Mouse (Mus musculus) forebrain, postnatal 0 days (tissue): ENCODE data around the gene Fam189a1. TPM values are rescaled to one million over a fixed set of nuclear protein-coding genes. Genes with fewer than 3 reads are reported as not detected.

Experiments used
- ATAC-seq: fragments of 200-750 bp; cut with Nextera tagmentation; 2 replicates; pipeline ENCODE4 v1.8.0; 2017; ENCODE audit warnings: mild to moderate bottlenecking, moderate library complexity
- DNase-seq: peaks from one replicate; pipeline ENCODE4 v3.0.0-alpha.2; 2015
- H3K27ac ChIP-seq: fragments of 300-500 bp; sonication (generic); 2 replicates; pipeline ENCODE4 v1.5.1; 2014; ENCODE audit warnings: low read depth, mild to moderate bottlenecking, antibody characterized with exemption, low read length, moderate library complexity, mixed read lengths
- H3K27me3 ChIP-seq: fragments of 300-500 bp; sonication (generic); 2 replicates; pipeline ENCODE4 v1.6.1; 2014; ENCODE audit warnings: mild to moderate bottlenecking, low read length, mixed read lengths; ENCODE audit not compliant: insufficient read depth
- H3K36me3 ChIP-seq: fragments of 300-500 bp; sonication (generic); 2 replicates; pipeline ENCODE4 v1.6.1; 2014; ENCODE audit warnings: mild to moderate bottlenecking, moderate library complexity; ENCODE audit not compliant: insufficient read depth
- H3K4me1 ChIP-seq: fragments of 300-500 bp; sonication (generic); 2 replicates; pipeline ENCODE4 v1.6.1; 2014; ENCODE audit warnings: antibody characterized with exemption; ENCODE audit not compliant: insufficient read depth
- H3K4me2 ChIP-seq: fragments of 300-500 bp; sonication (generic); 2 replicates; pipeline ENCODE4 v1.6.1; 2014; ENCODE audit warnings: low read depth, mild to moderate bottlenecking, moderate library complexity
- H3K4me3 ChIP-seq: fragments of 300-500 bp; sonication (generic); 2 replicates; pipeline ENCODE4 v1.5.1; 2014; ENCODE audit warnings: low read depth, low read length, mixed read lengths
- H3K9ac ChIP-seq: fragments of 300-500 bp; sonication (generic); 2 replicates; pipeline ENCODE4 v1.6.1; 2014; ENCODE audit warnings: mild to moderate bottlenecking
- H3K9me3 ChIP-seq: fragments of 300-500 bp; sonication (generic); 2 replicates; pipeline ENCODE4 v1.6.1; 2016; ENCODE audit warnings: low read length
- CTCF ChIP-seq: sonication (generic); IDR thresholded peaks from 2 replicates; pipeline ENCODE4 v1.5.1; 2016; ENCODE audit warnings: antibody characterized with exemption, control low read depth, low read depth
- WGBS: fragments of 180-500 bp; shearing (Covaris S2); extraction: QIAGEN DNeasy Blood & Tissue Kit; methylation state at CpG from one replicate; pipeline ENCODE4 v1.1.7; 2014; 5-methylcytosine and 5-hydroxymethylcytosine counted together
- polyA plus RNA-seq: library from polyadenylated mRNA; unstranded; fragments of >200 nt; fragmentation: Nextera tagmentation; extraction: Ambion mirVana; gene quantifications from 2 replicates; pipeline ENCODE4 v1.2.1, GENCODE M21; 2015
- total RNA-seq: library from RNA; depleted of rRNA; stranded (reverse); fragments of >200 nt; gene quantifications from 2 replicates; pipeline ENCODE4 v1.2.3, GENCODE M21; 2014

Fam189a1 gene
- total and polyA plus RNA-seq, 2 experiments from 2014 or later = 15.2 to 20.8 TPM

DNA sequence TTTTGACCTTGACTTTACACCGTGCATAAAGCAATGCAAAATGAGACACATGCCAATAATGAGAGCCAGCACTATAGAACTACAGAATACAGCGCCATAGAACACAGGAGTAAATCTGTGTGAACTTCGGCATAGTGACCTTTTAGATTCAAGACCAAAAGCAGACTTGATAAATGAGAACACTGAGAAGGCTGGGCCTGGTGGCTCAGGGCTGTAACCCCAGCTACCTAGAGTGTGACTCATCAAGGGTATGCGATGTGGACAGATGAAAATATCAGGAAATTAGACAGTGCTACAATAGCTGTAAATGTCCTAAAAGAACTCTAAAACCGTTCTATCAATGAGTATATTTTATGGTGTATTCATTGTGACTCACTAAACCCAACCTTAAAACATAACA lies 276.0 kb downstream of the Fam189a1 start:
- Histone ChIP-seq H3K4me2 (no peak overlapping the region), H3K4me1 (no peaks in the 10 kb centered on the region), H3K27ac (no peak overlapping the region), H3K27me3 (no peaks in the 10 kb centered on the region), H3K4me3 (no peak overlapping the region), H3K9me3 (no peaks in the 10 kb centered on the region), H3K9ac (no peak overlapping the region), H3K36me3 (no peaks in the 10 kb centered on the region)
- TF ChIP-seq CTCF = no peak
- ATAC-seq (no peak), DNase-seq (no peak)
- 89% methylated on average over 5 of the region's 5 CpGs for WGBS

GRCm38 (mm10) chr7:64874941-64875340 lies 281.4 kb downstream of the Fam189a1 start:
- H3K9me3 ChIP-seq = no peaks in the 10 kb centered on the region
- H3K4me3 ChIP-seq = no peak overlapping the region
- ATAC-seq = peak; percentile 24; the same call in 1 of the 2 replicates
- H3K36me3 ChIP-seq = no peaks in the 10 kb centered on the region
- no peak overlapping the region for H3K4me2 ChIP-seq
- H3K4me1 ChIP-seq = peaks cover 15% of the 10 kb centered on the region
- no peak overlapping the region for H3K9ac ChIP-seq
- no peak for TF ChIP-seq CTCF
- H3K27me3 ChIP-seq = no peaks in the 10 kb centered on the region
- no peak overlapping the region for H3K27ac ChIP-seq
- DNase-seq = peak; percentile 35
- 70% methylated on average over 4 of the region's 4 CpGs for WGBS

DNA sequence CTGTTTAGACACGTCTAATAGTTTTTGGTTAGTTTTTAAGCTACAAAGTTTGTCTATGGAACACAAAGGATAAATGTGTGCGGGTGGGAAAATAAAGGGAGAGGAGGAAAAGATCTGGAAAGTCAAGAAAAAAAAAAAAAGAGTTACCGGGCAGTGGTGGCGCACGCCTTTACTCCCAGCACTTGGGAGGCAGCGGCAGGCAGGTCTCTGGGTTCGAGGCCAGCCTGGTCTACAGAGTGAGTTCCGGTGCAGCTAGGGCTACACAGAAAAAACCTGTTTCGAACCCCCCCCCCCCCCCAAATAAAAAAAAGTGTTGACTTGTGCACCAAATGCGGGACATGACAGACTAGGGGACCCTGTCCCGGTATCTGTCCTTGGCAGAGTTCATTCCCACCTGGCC lies 283.1 kb downstream of the Fam189a1 start:
- H3K36me3 ChIP-seq = no peaks in the 10 kb centered on the region
- peak overlapping the region; percentile 83 for H3K4me3 ChIP-seq
- H3K27ac ChIP-seq = peak overlapping the region; percentile 92; the same call in 1 of the 2 replicates
- peak overlapping the region; percentile 87 for H3K9ac ChIP-seq
- peak overlapping the region; percentile 85 for H3K4me2 ChIP-seq
- 34% methylated on average over 11 of the region's 11 CpGs for WGBS
- DNase-seq (no peak), ATAC-seq (no peak; the same call in none of the 2 replicates)
- H3K9me3 ChIP-seq = no peaks in the 10 kb centered on the region
- peaks cover 18% of the 10 kb centered on the region for H3K4me1 ChIP-seq
- no peak for TF ChIP-seq CTCF
- no peaks in the 10 kb centered on the region for H3K27me3 ChIP-seq

DNA sequence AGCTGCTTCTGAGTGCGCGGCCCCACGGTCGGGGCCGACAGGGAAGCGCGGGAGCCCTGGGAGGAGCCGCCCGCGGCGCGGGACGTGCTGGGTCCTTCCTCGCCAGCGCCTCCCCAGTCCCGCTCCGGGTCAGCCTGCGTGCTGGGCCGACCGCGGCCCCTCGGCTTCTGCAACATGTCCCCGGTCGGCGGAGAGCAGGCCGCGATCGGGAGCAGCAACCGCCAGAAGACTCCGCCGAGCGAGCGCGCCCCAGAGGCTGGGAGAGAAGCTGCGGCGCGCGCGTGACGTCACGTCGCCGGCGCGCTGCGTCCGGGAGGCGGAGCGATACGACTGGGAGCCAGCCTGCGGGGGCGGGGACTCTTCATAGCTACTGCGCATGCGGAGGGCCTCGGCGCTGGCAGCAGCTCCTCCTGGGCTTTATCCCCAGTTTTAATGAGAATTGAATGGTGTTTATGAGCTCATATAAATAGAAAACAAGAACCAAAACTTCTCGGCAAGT lies 283.6 kb downstream of the Fam189a1 start, which contains the start of gene Nsmce3:
Gene Nsmce3, minus strand, starts transcription at position 255 of the 499 bp plus-strand sequence.
- Histone ChIP-seq H3K27me3 (no peaks in the 10 kb centered on the region), H3K4me3 (peak within 1 kb of the TSS; percentile 83), H3K4me1 (peaks cover 18% of the 10 kb centered on the region), H3K36me3 (no peaks in the 10 kb centered on the region), H3K4me2 (peak within 1 kb of the TSS; percentile 85), H3K9me3 (no peaks in the 10 kb centered on the region), H3K27ac (peak within 1 kb of the TSS; percentile 92), H3K9ac (peak within 1 kb of the TSS; percentile 87)
- DNase-seq (peak; percentile 99), ATAC-seq (peak; percentile 96)
- WGBS = 2% methylated on average over 56 of the region's 57 CpGs
- TF ChIP-seq CTCF = peak; percentile 63

DNA sequence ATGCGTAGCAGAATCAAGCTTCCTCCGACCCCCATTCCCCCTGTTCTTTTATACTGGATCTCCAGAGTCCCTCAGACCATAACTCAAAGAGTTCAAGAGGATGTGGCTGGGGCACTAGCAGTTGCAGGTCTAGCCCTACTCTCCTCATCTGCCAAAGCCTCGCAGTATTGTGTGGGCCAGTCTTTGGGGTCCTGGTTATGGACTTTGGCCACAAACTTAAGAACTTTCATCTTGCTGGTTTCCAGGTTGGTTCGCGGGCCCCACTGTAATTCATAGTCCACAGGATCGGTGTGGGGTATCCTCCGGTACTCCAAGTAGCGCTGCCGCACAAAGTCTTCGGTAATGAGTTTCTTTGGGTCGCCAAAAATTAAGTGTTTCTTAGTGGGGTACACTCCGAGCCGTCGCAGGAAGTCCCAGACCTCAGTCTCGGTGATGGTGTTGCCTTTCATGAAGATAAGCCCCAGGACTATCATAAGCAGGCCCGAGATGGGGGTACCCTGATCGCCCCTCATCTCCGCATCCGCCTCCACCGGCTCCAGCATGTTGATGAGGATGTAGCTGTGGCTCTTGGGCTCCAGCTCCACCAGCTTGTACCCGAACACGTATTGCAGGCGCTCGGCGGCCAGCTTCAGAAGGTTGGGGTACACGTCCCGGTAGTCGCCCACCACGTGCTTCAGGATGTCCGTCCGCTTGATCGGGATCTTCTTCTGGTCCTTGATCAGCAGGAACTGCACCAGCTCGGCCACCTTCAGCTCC lies 284.2 kb downstream of the Fam189a1 start:
- DNase-seq (peak; percentile 27), ATAC-seq (peak; percentile 49)
- WGBS = under 1% methylated on average over 33 of the region's 33 CpGs

GRCm38 (mm10) chr7:64869549-64870065 lies 286.8 kb downstream of the Fam189a1 start:
- TF ChIP-seq CTCF = no peak
- H3K27ac ChIP-seq = no peak overlapping the region
- DNase-seq (no peak), ATAC-seq (no peak)
- no peak overlapping the region for H3K4me3 ChIP-seq
- 83% methylated on average over 6 of the region's 6 CpGs for WGBS
- no peaks in the 10 kb centered on the region for H3K36me3 ChIP-seq
- H3K4me2 ChIP-seq = no peak overlapping the region
- no peaks in the 10 kb centered on the region for H3K9me3 ChIP-seq
- peaks cover 18% of the 10 kb centered on the region for H3K4me1 ChIP-seq
- no peak overlapping the region for H3K9ac ChIP-seq
- no peaks in the 10 kb centered on the region for H3K27me3 ChIP-seq

More for the DNA sequence above, 284.2 kb downstream of the Fam189a1 start:
- Histone ChIP-seq H3K4me3 (peak overlapping the region; percentile 83), H3K27ac (peak overlapping the region; percentile 92), H3K27me3 (no peaks in the 10 kb centered on the region), H3K4me2 (peak overlapping the region; percentile 85), H3K9ac (peak overlapping the region; percentile 87), H3K36me3 (no peaks in the 10 kb centered on the region), H3K4me1 (peaks cover 18% of the 10 kb centered on the region), H3K9me3 (no peaks in the 10 kb centered on the region)
- no peak for TF ChIP-seq CTCF

- Histone ChIP-seq H3K4me2 (no peak overlapping the region), H3K27ac (no peak overlapping the region), H3K4me3 (no peak overlapping the region), H3K36me3 (no peaks in the 10 kb centered on the region), H3K4me1 (no peaks in the 10 kb centered on the region), H3K9ac (no peak overlapping the region), H3K27me3 (no peaks in the 10 kb centered on the region), H3K9me3 (no peaks in the 10 kb centered on the region)
- 86% methylated on average over 3 of the region's 3 CpGs for WGBS
- DNase-seq (no peak), ATAC-seq (no peak)
- TF ChIP-seq CTCF = no peak
Measured at GRCm38 (mm10) chr7:64863538-64863937, 292.8 kb downstream of the Fam189a1 start.
